Mouse (Mus musculus): ENCODE data around the gene Actn1.
A peak's percentile ranks its signal among the peaks of the same experiment; 100 is the strongest.

The Actn1 gene

GRCm38 (mm10) chr12:80133011-80133545, 127.1 kb downstream of the Actn1 start:
- no peak for DNase-seq

GRCm38 (mm10) chr12:80132250-80133003, 127.7 kb downstream of the Actn1 start:
- peak; percentile 92 to 93 for DNase-seq

- DNase-seq = no peak
These were observed 128.6 kb downstream of the Actn1 start for GRCm38 (mm10) chr12:80131359-80132249.

GRCm38 (mm10) chr12:80130558-80131358, 129.4 kb downstream of the Actn1 start:
- DNase-seq = peak; percentile 60 to 66

- DNase-seq = peak; percentile 33 to 49
These were observed 130.6 kb downstream of the Actn1 start for GRCm38 (mm10) chr12:80129531-80129930.

- no peak for DNase-seq
These were observed 132.9 kb downstream of the Actn1 start for GRCm38 (mm10) chr12:80127191-80127762.

GRCm38 (mm10) chr12:80125316-80125715, 134.9 kb downstream of the Actn1 start:
- peak in 1 of 2 experiments; percentile 53 for DNase-seq

GRCm38 (mm10) chr12:80124756-80125155, 135.4 kb downstream of the Actn1 start:
- no peak for DNase-seq

- DNase-seq = no peak
These were observed 136.0 kb downstream of the Actn1 start for GRCm38 (mm10) chr12:80124211-80124610.

GRCm38 (mm10) chr12:80123227-80123803, 136.9 kb downstream of the Actn1 start:
- no peak for DNase-seq

- DNase-seq = no peak
These were observed 138.7 kb downstream of the Actn1 start for GRCm38 (mm10) chr12:80121438-80121837.

- no peak for DNase-seq
These were observed 141.6 kb downstream of the Actn1 start for GRCm38 (mm10) chr12:80118588-80118987.
